Mouse (Mus musculus) ES-CJ7 (cell line): ENCODE measurements around the gene Tcf7l2.

Experiments used
- DNase-seq: peaks from one replicate; pipeline ENCODE4 v3.0.0; 2011; ENCODE audit warnings: low read depth, low spot score

Tcf7l2 gene

GRCm38 (mm10) chr19:55729376-55729775, 12.2 kb upstream of the Tcf7l2 start:
- DNase-seq: peak; percentile 85

GRCm38 (mm10) chr19:55732499-55732898, 9.1 kb upstream of the Tcf7l2 start:
- peak; percentile 64 for DNase-seq

- DNase-seq: no peak
Observed at GRCm38 (mm10) chr19:55732994-55733393, 8.6 kb upstream of the Tcf7l2 start.

- DNase-seq: peak; percentile 58
Observed at GRCm38 (mm10) chr19:55736016-55736415, 5.6 kb upstream of the Tcf7l2 start.

GRCm38 (mm10) chr19:55739713-55740112, 1.9 kb upstream of the Tcf7l2 start:
- DNase-seq: no peak

- DNase-seq: no peak
Observed at GRCm38 (mm10) chr19:55740753-55741438, 724 bp upstream of the Tcf7l2 start.

GRCm38 (mm10) chr19:55742386-55743000, 873 bp downstream of the Tcf7l2 start:
- DNase-seq: peak; percentile 47

GRCm38 (mm10) chr19:55743001-55743556, 1.5 kb downstream of the Tcf7l2 start:
- DNase-seq: no peak

- peak; percentile 77 for DNase-seq
Observed at GRCm38 (mm10) chr19:55743557-55744441, 2.2 kb downstream of the Tcf7l2 start.

- no peak for DNase-seq
Observed at GRCm38 (mm10) chr19:55744576-55745191, 3.1 kb downstream of the Tcf7l2 start.

GRCm38 (mm10) chr19:55745192-55745578, 3.6 kb downstream of the Tcf7l2 start:
- DNase-seq: no peak

GRCm38 (mm10) chr19:55746241-55746640, 4.6 kb downstream of the Tcf7l2 start:
- DNase-seq: no peak

- no peak for DNase-seq
Observed at GRCm38 (mm10) chr19:55747237-55747925, 5.8 kb downstream of the Tcf7l2 start.

- no peak for DNase-seq
Observed at GRCm38 (mm10) chr19:55747926-55748291, 6.3 kb downstream of the Tcf7l2 start.

- DNase-seq: no peak
Observed at GRCm38 (mm10) chr19:55748801-55749200, 7.2 kb downstream of the Tcf7l2 start.

GRCm38 (mm10) chr19:55749532-55749931, 7.9 kb downstream of the Tcf7l2 start:
- no peak for DNase-seq

GRCm38 (mm10) chr19:55750048-55750447, 8.4 kb downstream of the Tcf7l2 start:
- DNase-seq: no peak

- DNase-seq: no peak
Observed at GRCm38 (mm10) chr19:55750465-55750864, 8.8 kb downstream of the Tcf7l2 start.

- DNase-seq: no peak
Observed at GRCm38 (mm10) chr19:55752861-55753260, 11.2 kb downstream of the Tcf7l2 start.

GRCm38 (mm10) chr19:55754303-55754702, 12.7 kb downstream of the Tcf7l2 start:
- DNase-seq: no peak

GRCm38 (mm10) chr19:55755462-55755861, 13.8 kb downstream of the Tcf7l2 start:
- DNase-seq: no peak
